Mouse (Mus musculus) CH12.LX (cell line): ENCODE measurements at regions not wholly inside any gene's neighbourhood (a gene's known extent, or its start where the extent isn't known, plus 50 kb on each side); places are given as distances from the start of the nearest gene placed in this dataset.

ENCODE experiments used
- DNase-seq: peaks from one replicate; pipeline ENCODE4 v3.0.0-alpha.2; 2013; ENCODE audit errors: extremely low read depth
- H3K27ac ChIP-seq: 2 replicates; pipeline ENCODE4 v1.5.1; 2012; ENCODE audit warnings: low read depth, mild to moderate bottlenecking, control low read depth, moderate library complexity; ENCODE audit not compliant: insufficient read depth
- H3K27me3 ChIP-seq: replicated peaks from 2 replicates; pipeline ENCODE3; 2012; ENCODE audit warnings: inconsistent platforms
- H3K36me3 ChIP-seq, 2 experiments: replicated peaks in 1 of 2; 2 replicates each; pipeline versions ENCODE3 to v1.6.1; 2012; ENCODE audit warnings: inconsistent platforms in 1 of 2, low read length in 1 of 2, mild to moderate bottlenecking in 1 of 2, mixed read lengths in 1 of 2, moderate library complexity in 1 of 2; ENCODE audit not compliant: control insufficient read depth in 1 of 2, insufficient read depth in 1 of 2
- H3K4me1 ChIP-seq, 2 experiments: 2 replicates each; pipeline ENCODE4 v1.6.1; 2012; ENCODE audit warnings: inconsistent platforms in 1 of 2, moderate library complexity in 1 of 2; ENCODE audit not compliant: insufficient read depth in 2 of 2, control insufficient read depth in 1 of 2
- H3K4me2 ChIP-seq: 2 replicates; pipeline ENCODE4 v1.6.1; 2012; ENCODE audit warnings: low read depth, mild to moderate bottlenecking, control low read depth; ENCODE audit not compliant: poor library complexity, insufficient read depth, severe bottlenecking
- H3K4me3 ChIP-seq, 3 experiments: fragments of 150-350 bp in 1 of 3; sonication (generic) in 1 of 3; replicated peaks in 1 of 3; 2 replicates each; pipeline versions ENCODE3 to v1.5.1; 2011 to 2012; ENCODE audit warnings: low read depth in 2 of 3, low read length in 2 of 3, mild to moderate bottlenecking in 2 of 3, moderate library complexity in 2 of 3, control low read depth in 1 of 3, improper control_type of control experiment in 1 of 3, inconsistent platforms in 1 of 3, mixed read lengths in 1 of 3; ENCODE audit not compliant: poor library complexity in 1 of 3
- H3K79me2 ChIP-seq: replicated peaks from 2 replicates; pipeline ENCODE4 v1.6.1; 2012; ENCODE audit warnings: mild to moderate bottlenecking, moderate library complexity; ENCODE audit not compliant: control insufficient read depth, poor library complexity, insufficient read depth, severe bottlenecking; ENCODE audit errors: extremely low read depth
- H3K9ac ChIP-seq: 2 replicates; pipeline ENCODE4 v1.6.1; 2012; ENCODE audit warnings: low read depth, mild to moderate bottlenecking, control low read depth, moderate library complexity; ENCODE audit not compliant: insufficient read depth
- H3K9me3 ChIP-seq: replicated peaks from 2 replicates; pipeline ENCODE3; 2012; ENCODE audit warnings: low read length, inconsistent platforms, mixed read lengths
- CHD1 ChIP-seq: IDR thresholded peaks from 2 replicates; pipeline ENCODE4 v1.6.1; 2012; ENCODE audit warnings: low read depth, low read length, improper control_type of control experiment, inconsistent platforms
- CHD2 ChIP-seq: IDR thresholded peaks from 2 replicates; pipeline ENCODE4 v1.6.1; 2011; ENCODE audit warnings: low read length, improper control_type of control experiment
- CTCF ChIP-seq, 2 experiments: IDR thresholded peaks in 1 of 2; conservative IDR thresholded peaks in 1 of 2; 2 replicates each; pipeline ENCODE4 v1.5.1; 2011 to 2012; ENCODE audit warnings: low read depth in 2 of 2, low read length in 2 of 2, improper control_type of control experiment in 1 of 2, inconsistent platforms in 1 of 2, mild to moderate bottlenecking in 1 of 2, moderate library complexity in 1 of 2
- ELF1 ChIP-seq: IDR thresholded peaks from 2 replicates; pipeline ENCODE4 v1.6.1; 2014; ENCODE audit warnings: low read depth, mild to moderate bottlenecking, inconsistent platforms, low read length, improper control_type of control experiment
- ETS1 ChIP-seq: conservative IDR thresholded peaks from 2 replicates; pipeline ENCODE4 v1.6.1; 2012; ENCODE audit warnings: low read depth, mild to moderate bottlenecking, inconsistent platforms, low read length, improper control_type of control experiment, moderate library complexity
- GABPA ChIP-seq: IDR thresholded peaks from 2 replicates; pipeline ENCODE4 v1.6.1; 2012; ENCODE audit warnings: low read depth, low read length, improper control_type of control experiment, inconsistent platforms; ENCODE audit not compliant: insufficient replicate concordance
- IRF4 ChIP-seq: IDR thresholded peaks from 2 replicates; pipeline ENCODE4 v1.6.1; 2014; ENCODE audit warnings: low read depth, mild to moderate bottlenecking, inconsistent platforms, low read length, improper control_type of control experiment
- KAT2A ChIP-seq: IDR thresholded peaks from 2 replicates; pipeline ENCODE4 v1.6.1; 2012; ENCODE audit warnings: low read length, improper control_type of control experiment, inconsistent platforms; ENCODE audit not compliant: insufficient replicate concordance
- MAX ChIP-seq: IDR thresholded peaks from 2 replicates; pipeline ENCODE4 v1.6.1; 2011; ENCODE audit warnings: low read length, improper control_type of control experiment
- MAZ ChIP-seq: IDR thresholded peaks from 2 replicates; pipeline ENCODE4 v1.6.1; 2012; ENCODE audit warnings: low read depth, mild to moderate bottlenecking, inconsistent platforms, low read length, improper control_type of control experiment, moderate library complexity
- MEF2A ChIP-seq: IDR thresholded peaks from 2 replicates; pipeline ENCODE4 v1.6.1; 2014; ENCODE audit warnings: low read depth, mild to moderate bottlenecking, inconsistent platforms, low read length, improper control_type of control experiment, borderline replicate concordance
- NELFE ChIP-seq: IDR thresholded peaks from 2 replicates; pipeline ENCODE4 v1.6.1; 2011; ENCODE audit warnings: low read depth, low read length, improper control_type of control experiment
- NRF1 ChIP-seq: IDR thresholded peaks from 2 replicates; pipeline ENCODE4 v1.6.1; 2014; ENCODE audit warnings: low read depth, mild to moderate bottlenecking, inconsistent platforms, low read length, improper control_type of control experiment, moderate library complexity
- POLR2A ChIP-seq: IDR thresholded peaks from 2 replicates; pipeline ENCODE4 v1.6.1; 2011; ENCODE audit warnings: low read depth, mild to moderate bottlenecking, improper control_type of control experiment, low read length
- POLR2AphosphoS2 ChIP-seq: IDR thresholded peaks from 2 replicates; pipeline ENCODE4 v1.6.1; 2011; ENCODE audit warnings: low read depth, low read length, improper control_type of control experiment
- RAD21 ChIP-seq: IDR thresholded peaks from 2 replicates; pipeline ENCODE4 v1.6.1; 2011; ENCODE audit warnings: low read depth, mild to moderate bottlenecking, low read length, improper control_type of control experiment, moderate library complexity
- SMC3 ChIP-seq: IDR thresholded peaks from 2 replicates; pipeline ENCODE4 v1.6.1; 2011; ENCODE audit warnings: low read depth, low read length, improper control_type of control experiment
- TBP ChIP-seq: conservative IDR thresholded peaks from 2 replicates; pipeline ENCODE4 v1.6.1; 2011; ENCODE audit warnings: low read depth, low read length, improper control_type of control experiment
- UBTF ChIP-seq: IDR thresholded peaks from 2 replicates; pipeline ENCODE4 v1.6.1; 2012; ENCODE audit warnings: low read depth, mild to moderate bottlenecking, inconsistent platforms, low read length, improper control_type of control experiment, moderate library complexity
- USF1 ChIP-seq: IDR thresholded peaks from 2 replicates; pipeline ENCODE4 v1.6.1; 2014; ENCODE audit warnings: low read depth, mild to moderate bottlenecking, inconsistent platforms, low read length, improper control_type of control experiment
- USF2 ChIP-seq: conservative IDR thresholded peaks from 2 replicates; pipeline ENCODE4 v1.6.1; 2011; ENCODE audit warnings: low read depth, low read length, improper control_type of control experiment
- ZC3H11A ChIP-seq: IDR thresholded peaks from 2 replicates; pipeline ENCODE4 v1.6.1; 2012; ENCODE audit warnings: low read depth, mild to moderate bottlenecking, inconsistent platforms, low read length, improper control_type of control experiment
- dilution Hi-C: fragments of 300-500 bp; cut with MboI; formaldehyde crosslinking; loops from 2 replicates; pipeline ENCODE4 v1.14.3; 2020; ENCODE audit warnings: low sequenced_read_pairs; ENCODE audit not compliant: extremely low pct_unique_long_range_greater_than_20kb, extremely low pct_ligation_motif_present
- in situ Hi-C: fragments of 300-500 bp; cut with MboI; formaldehyde crosslinking; loops from 3 replicates; pipeline ENCODE4 v1.14.3; 2019; ENCODE audit warnings: low sequenced_read_pairs, low pct_ligation_motif_present, low pct_unique_long_range_greater_than_20kb, mixed read lengths

DNA sequence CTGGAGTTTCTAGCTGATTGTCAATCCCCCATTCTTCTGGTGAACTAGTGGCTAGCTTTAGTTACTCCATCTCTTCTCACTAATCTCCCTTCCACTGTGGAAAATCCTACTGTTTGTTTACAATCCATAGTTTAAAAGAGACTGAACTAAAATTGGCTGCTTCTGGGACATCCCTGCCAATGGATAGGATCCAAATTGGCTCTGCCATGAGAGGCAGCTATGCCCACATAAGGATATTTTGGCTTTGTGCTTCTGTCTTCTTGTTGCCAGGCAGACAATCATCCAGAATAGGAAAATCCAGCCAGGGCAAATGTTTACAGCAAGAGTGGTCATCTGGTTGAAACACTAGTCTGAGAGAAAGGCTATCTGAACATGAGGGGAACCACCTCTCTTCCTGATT, 610.0 kb downstream of the Cetn3 start:
- H3K4me2 ChIP-seq, result no peak overlapping the region
- H3K9me3 ChIP-seq, result no peaks in the 10 kb centered on the region
- H3K27me3 ChIP-seq, result no peaks in the 10 kb centered on the region
- in situ Hi-C loops, result no loop called here
- DNase-seq, result no peak
- no peak overlapping the region for H3K27ac ChIP-seq
- no peaks in the 10 kb centered on the region for H3K4me1 ChIP-seq
- H3K9ac ChIP-seq, result no peak overlapping the region
- TF ChIP-seq CHD1 (no peak), MAZ (no peak), MEF2A (no peak), ETS1 (no peak)
- TF ChIP-seq, all 38 proteins: peak for 0
- no peaks in the 10 kb centered on the region for H3K36me3 ChIP-seq
- no peak overlapping the region for H3K4me3 ChIP-seq
- dilution Hi-C loops, result no loop called here
- H3K79me2 ChIP-seq, result no peaks in the 10 kb centered on the region

- H3K27me3 ChIP-seq, result no peaks in the 10 kb centered on the region
- no peaks in the 10 kb centered on the region for H3K9me3 ChIP-seq
- TF ChIP-seq USF2 (no peak), ZC3H11A (no peak), SMC3 (no peak)
- no peak overlapping the region for H3K9ac ChIP-seq
- DNase-seq, result no peak
- no peak overlapping the region for H3K4me2 ChIP-seq
- H3K79me2 ChIP-seq, result no peaks in the 10 kb centered on the region
- H3K27ac ChIP-seq, result no peak overlapping the region
- no peaks in the 10 kb centered on the region for H3K4me1 ChIP-seq
- no peak overlapping the region for H3K4me3 ChIP-seq
- dilution Hi-C loops, result no loop called here
- in situ Hi-C loops, result no loop called here
- H3K36me3 ChIP-seq, result no peaks in the 10 kb centered on the region
Observed at GRCm38 (mm10) chr13:82393496-82393895, 610.6 kb downstream of the Cetn3 start.

- H3K79me2 ChIP-seq, result no peaks in the 10 kb centered on the region
- no peaks in the 10 kb centered on the region for H3K36me3 ChIP-seq
- H3K4me3 ChIP-seq, result no peak overlapping the region
- no peaks in the 10 kb centered on the region for H3K27me3 ChIP-seq
- H3K4me2 ChIP-seq, result no peak overlapping the region
- no peak overlapping the region for H3K27ac ChIP-seq
- no peak overlapping the region for H3K9ac ChIP-seq
- dilution Hi-C loops, result no loop called here
- no peak for TF ChIP-seq RAD21
- no peak for TF ChIP-seq USF1
- TF ChIP-seq ELF1, result no peak
- TF ChIP-seq POLR2AphosphoS2, result no peak
- TF ChIP-seq TBP, result no peak
- no peak for TF ChIP-seq MAZ
- TF ChIP-seq KAT2A, result no peak
- TF ChIP-seq ZC3H11A, result no peak
- no peak for TF ChIP-seq IRF4
- no peak for TF ChIP-seq POLR2A
- no peak for TF ChIP-seq UBTF
- TF ChIP-seq CTCF (conservative IDR thresholded peaks at IDR 0.05 in 1 of 2, IDR thresholded peaks at IDR 0.05 in 1 of 2; ENCODE audit: low read depth in 2 of 2, low read length in 2 of 2), result no peak
- TF ChIP-seq NELFE, result no peak
- no peak for TF ChIP-seq GABPA
- no peak for TF ChIP-seq NRF1
- no peak for TF ChIP-seq CHD1
- no peak for TF ChIP-seq MAX
- TF ChIP-seq CHD2, result no peak
- in situ Hi-C loops, result no loop called here
- H3K9me3 ChIP-seq, result no peaks in the 10 kb centered on the region
- DNase-seq, result no peak
- H3K4me1 ChIP-seq, result peaks cover 0 to 2% of the 10 kb centered on the region in 2 experiments; a peak in 1 of 4 replicates
Observed at GRCm38 (mm10) chr13:82413677-82414076, 630.8 kb downstream of the Cetn3 start.
